Mouse (Mus musculus) lung, postnatal 0 days (tissue): ENCODE measurements around the gene Reps1. TPM values are rescaled to one million over a fixed set of nuclear protein-coding genes. Genes with fewer than 3 reads are reported as not detected.

Experiments
- ATAC-seq: fragments of 200-750 bp; cut with Nextera tagmentation; 2 replicates; pipeline ENCODE4 v1.8.0; 2017; ENCODE audit warnings: moderate library complexity
- DNase-seq: peaks from one replicate; pipeline ENCODE4 v3.0.0-alpha.2; 2016; ENCODE audit warnings: low spot score
- H3K27ac ChIP-seq: fragments of 300-500 bp; sonication (generic); 2 replicates; pipeline ENCODE4 v1.5.1; 2014; ENCODE audit warnings: antibody characterized with exemption, mild to moderate bottlenecking, low read length, mixed read lengths
- H3K27me3 ChIP-seq: fragments of 300-500 bp; sonication (generic); replicated peaks from 2 replicates; pipeline ENCODE4 v1.6.1; 2014; ENCODE audit warnings: low read length, mixed read lengths; ENCODE audit not compliant: insufficient read depth
- H3K36me3 ChIP-seq: fragments of 300-500 bp; sonication (generic); 2 replicates; pipeline ENCODE4 v1.6.1; 2014; ENCODE audit warnings: low read length, mixed read lengths; ENCODE audit not compliant: insufficient read depth
- H3K4me1 ChIP-seq: fragments of 300-500 bp; sonication (generic); 2 replicates; pipeline ENCODE4 v1.6.1; 2014; ENCODE audit warnings: antibody characterized with exemption, low read depth, low read length, mixed read lengths; ENCODE audit not compliant: insufficient read depth
- H3K4me2 ChIP-seq: fragments of 300-500 bp; sonication (generic); replicated peaks from 2 replicates; pipeline ENCODE4 v1.6.1; 2014; ENCODE audit warnings: low read depth, mild to moderate bottlenecking, low read length, moderate library complexity, mixed read lengths
- H3K4me3 ChIP-seq: fragments of 300-500 bp; sonication (generic); 2 replicates; pipeline ENCODE4 v1.5.1; 2014; ENCODE audit warnings: low read depth, low read length
- H3K9ac ChIP-seq: fragments of 300-500 bp; sonication (generic); replicated peaks from 2 replicates; pipeline ENCODE4 v1.6.1; 2014; ENCODE audit warnings: low read depth, mild to moderate bottlenecking
- H3K9me3 ChIP-seq: fragments of 300-500 bp; sonication (generic); 2 replicates; pipeline ENCODE4 v1.6.1; 2016; ENCODE audit warnings: low read length, mixed read lengths
- CTCF ChIP-seq: IDR thresholded peaks from 2 replicates; pipeline ENCODE4 v1.5.1; 2016; ENCODE audit warnings: antibody characterized with exemption, mild to moderate bottlenecking
- EP300 ChIP-seq: IDR thresholded peaks from 2 replicates; pipeline ENCODE4 v1.6.1; 2016; ENCODE audit warnings: antibody characterized with exemption, mild to moderate bottlenecking, control low read depth
- WGBS: fragments of 180-500 bp; shearing (Covaris S2); extraction: QIAGEN DNeasy Blood & Tissue Kit; methylation state at CpG from one replicate; pipeline ENCODE4 v1.1.7; 2014; 5-methylcytosine and 5-hydroxymethylcytosine counted together
- polyA plus RNA-seq: library from polyadenylated mRNA; unstranded; fragments of >200 nt; fragmentation: Nextera tagmentation; extraction: Ambion mirVana; gene quantifications from 2 replicates; pipeline ENCODE4 v1.2.1, GENCODE M21; 2015

The Reps1 gene
- polyA plus RNA-seq, 1 experiment from 2014 or later: 10.7 TPM

DNA sequence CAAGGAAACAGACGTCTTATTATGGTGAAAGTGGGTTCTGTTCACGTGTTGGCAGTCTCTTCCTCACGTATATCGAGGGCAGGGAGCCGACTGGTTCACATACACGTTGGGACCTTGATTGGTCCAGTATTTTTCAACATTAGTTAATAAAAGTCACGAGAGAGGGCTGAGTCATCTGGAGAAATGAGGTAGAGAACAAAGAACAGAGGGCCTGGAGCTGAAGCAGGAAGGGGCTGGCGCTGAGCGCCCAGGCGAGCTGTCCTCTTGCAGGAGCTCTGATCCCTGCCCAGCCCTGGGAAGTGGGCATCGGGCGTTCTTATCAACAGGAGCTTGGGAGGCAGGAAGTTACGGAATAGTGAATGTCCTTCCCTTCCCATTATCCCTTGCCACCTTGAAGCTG lies 4.1 kb downstream of the Reps1 start:
- peak; percentile 42 for DNase-seq
- H3K4me3 ChIP-seq: no peak overlapping the region
- no peak overlapping the region for H3K9ac ChIP-seq
- 65% methylated on average over 13 of the region's 13 CpGs for WGBS
- no peaks in the 10 kb centered on the region for H3K27me3 ChIP-seq
- no peaks in the 10 kb centered on the region for H3K36me3 ChIP-seq
- H3K9me3 ChIP-seq: no peaks in the 10 kb centered on the region
- no peak overlapping the region for H3K4me2 ChIP-seq
- no peak overlapping the region for H3K27ac ChIP-seq
- ATAC-seq: no peak
- TF ChIP-seq CTCF (no peak), EP300 (no peak)
- H3K4me1 ChIP-seq: peaks cover 17% of the 10 kb centered on the region; the same call in 1 of the 2 replicates

DNA sequence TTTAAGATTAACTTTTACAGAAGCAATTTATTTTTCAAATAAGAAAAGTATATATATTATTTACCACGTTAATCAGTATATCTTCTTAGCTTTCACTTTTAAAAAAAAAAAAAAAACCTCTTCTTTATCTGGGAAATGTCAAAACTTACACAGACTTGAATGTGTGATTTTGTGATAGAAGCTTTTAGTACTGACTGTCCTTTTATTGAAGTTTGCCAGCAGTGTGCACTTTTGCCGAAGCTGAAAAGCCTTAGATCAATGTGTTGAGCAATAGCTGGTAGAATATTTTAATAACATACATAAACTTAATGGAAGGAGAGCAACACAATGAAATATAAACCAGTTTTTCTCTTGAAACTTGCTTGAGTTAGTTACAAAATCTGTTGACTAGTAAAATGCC lies 5.1 kb downstream of the Reps1 start:
- Histone ChIP-seq H3K27ac (no peak overlapping the region), H3K9me3 (no peaks in the 10 kb centered on the region), H3K4me1 (peaks cover 17% of the 10 kb centered on the region; the same call in 1 of the 2 replicates), H3K27me3 (no peaks in the 10 kb centered on the region), H3K9ac (no peak overlapping the region), H3K4me3 (no peak overlapping the region), H3K4me2 (no peak overlapping the region), H3K36me3 (no peaks in the 10 kb centered on the region)
- DNase-seq (no peak), ATAC-seq (no peak)
- TF ChIP-seq CTCF (no peak), EP300 (no peak)
- WGBS: 66% methylated on average over 2 of the region's 2 CpGs

DNA sequence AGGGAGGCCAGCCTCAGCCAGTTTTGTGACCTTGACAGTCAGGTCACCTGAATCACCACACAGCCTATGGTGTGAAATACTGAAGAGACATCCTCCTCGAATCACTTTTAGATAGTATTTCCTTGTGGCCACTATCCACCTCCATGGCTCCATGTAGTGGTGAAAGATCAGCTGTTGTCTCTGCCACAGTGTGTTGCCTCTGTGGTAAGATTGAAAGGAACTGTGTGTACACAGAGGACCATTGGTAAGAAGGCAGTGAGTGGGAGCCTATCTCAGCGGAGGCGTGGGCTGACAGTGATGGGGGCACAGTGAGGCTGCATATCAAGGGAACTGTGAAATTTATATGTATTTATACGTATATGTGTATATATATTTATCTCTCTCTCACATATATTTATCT lies 5.9 kb downstream of the Reps1 start:
- Histone ChIP-seq H3K27me3 (no peaks in the 10 kb centered on the region), H3K36me3 (no peaks in the 10 kb centered on the region), H3K27ac (no peak overlapping the region), H3K4me2 (no peak overlapping the region), H3K9ac (no peak overlapping the region), H3K4me1 (peaks cover 16% of the 10 kb centered on the region; the same call in 1 of the 2 replicates), H3K9me3 (no peaks in the 10 kb centered on the region), H3K4me3 (no peak overlapping the region)
- 92% methylated on average over 4 of the region's 4 CpGs for whole genome bisulfite sequencing
- no peak for TF ChIP-seq EP300
- TF ChIP-seq CTCF: no peak
- no peak for ATAC-seq
- DNase-seq: no peak

DNA sequence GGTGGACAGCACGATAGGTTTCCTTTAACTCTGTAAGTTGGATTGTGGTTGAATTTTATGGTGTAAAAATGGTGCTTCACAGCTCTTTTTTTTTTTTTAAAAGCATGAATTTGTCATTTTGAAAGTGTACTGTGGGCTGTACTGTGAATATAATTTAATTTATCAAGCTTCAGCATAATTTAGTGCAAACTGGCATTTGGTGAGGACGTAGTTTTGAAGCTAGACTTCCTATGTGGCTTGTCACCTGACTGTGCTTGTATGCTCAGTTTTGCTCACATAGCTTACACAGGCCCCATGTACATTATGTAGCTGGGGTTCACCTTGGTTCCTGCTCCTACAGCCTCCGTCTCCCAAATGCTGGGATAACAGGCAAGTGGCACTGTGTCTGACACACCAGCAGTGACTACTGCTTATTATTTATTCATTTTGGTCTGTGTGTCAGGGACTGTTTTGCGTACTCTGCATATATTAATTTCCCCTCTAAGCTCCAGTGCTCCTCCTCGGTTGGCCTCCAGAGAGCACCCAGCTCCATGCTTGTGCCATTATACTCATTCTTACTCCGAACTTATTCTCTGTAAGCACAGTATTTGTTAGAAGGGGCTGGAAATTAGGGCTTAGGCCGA lies 9.1 kb downstream of the Reps1 start:
- no peak overlapping the region for H3K9ac ChIP-seq
- 89% methylated on average over 7 of the region's 7 CpGs for WGBS
- no peaks in the 10 kb centered on the region for H3K27me3 ChIP-seq
- no peak overlapping the region for H3K4me2 ChIP-seq
- H3K4me3 ChIP-seq: no peak overlapping the region
- H3K27ac ChIP-seq: no peak overlapping the region
- no peak for DNase-seq
- H3K9me3 ChIP-seq: no peaks in the 10 kb centered on the region
- peaks cover 10% of the 10 kb centered on the region; the same call in 1 of the 2 replicates for H3K4me1 ChIP-seq
- ATAC-seq: no peak
- no peak for TF ChIP-seq CTCF
- TF ChIP-seq EP300: no peak
- no peaks in the 10 kb centered on the region for H3K36me3 ChIP-seq

DNA sequence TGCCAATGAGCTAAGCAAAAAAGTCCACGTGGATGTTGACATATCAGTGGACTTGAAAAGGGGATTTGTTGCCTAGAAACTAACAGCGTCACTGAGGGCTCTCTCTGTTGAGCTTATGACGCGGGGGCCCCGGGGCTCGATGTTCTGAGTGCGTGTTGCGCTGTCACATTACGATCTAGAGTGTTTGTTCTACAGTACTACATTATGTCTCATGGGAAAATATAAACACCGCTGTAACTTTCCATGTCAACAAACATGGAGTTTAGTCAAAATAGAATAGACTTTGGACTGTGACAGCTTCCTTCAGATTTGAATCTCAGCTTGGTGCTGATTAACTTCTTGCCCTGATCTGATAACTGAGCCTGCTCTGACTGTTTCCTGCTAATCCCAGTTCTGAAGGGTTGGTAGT lies 10.4 kb downstream of the Reps1 start:
- no peak overlapping the region for H3K9ac ChIP-seq
- no peak overlapping the region for H3K4me2 ChIP-seq
- WGBS: 68% methylated on average over 10 of the region's 10 CpGs
- H3K27ac ChIP-seq: no peak overlapping the region
- H3K9me3 ChIP-seq: no peaks in the 10 kb centered on the region
- no peak overlapping the region for H3K4me3 ChIP-seq
- H3K36me3 ChIP-seq: no peaks in the 10 kb centered on the region
- ATAC-seq (peak; percentile 67), DNase-seq (peak; percentile 45)
- H3K4me1 ChIP-seq: peaks cover 10% of the 10 kb centered on the region; the same call in 1 of the 2 replicates
- no peak for TF ChIP-seq CTCF
- TF ChIP-seq EP300: no peak
- H3K27me3 ChIP-seq: no peaks in the 10 kb centered on the region

DNA sequence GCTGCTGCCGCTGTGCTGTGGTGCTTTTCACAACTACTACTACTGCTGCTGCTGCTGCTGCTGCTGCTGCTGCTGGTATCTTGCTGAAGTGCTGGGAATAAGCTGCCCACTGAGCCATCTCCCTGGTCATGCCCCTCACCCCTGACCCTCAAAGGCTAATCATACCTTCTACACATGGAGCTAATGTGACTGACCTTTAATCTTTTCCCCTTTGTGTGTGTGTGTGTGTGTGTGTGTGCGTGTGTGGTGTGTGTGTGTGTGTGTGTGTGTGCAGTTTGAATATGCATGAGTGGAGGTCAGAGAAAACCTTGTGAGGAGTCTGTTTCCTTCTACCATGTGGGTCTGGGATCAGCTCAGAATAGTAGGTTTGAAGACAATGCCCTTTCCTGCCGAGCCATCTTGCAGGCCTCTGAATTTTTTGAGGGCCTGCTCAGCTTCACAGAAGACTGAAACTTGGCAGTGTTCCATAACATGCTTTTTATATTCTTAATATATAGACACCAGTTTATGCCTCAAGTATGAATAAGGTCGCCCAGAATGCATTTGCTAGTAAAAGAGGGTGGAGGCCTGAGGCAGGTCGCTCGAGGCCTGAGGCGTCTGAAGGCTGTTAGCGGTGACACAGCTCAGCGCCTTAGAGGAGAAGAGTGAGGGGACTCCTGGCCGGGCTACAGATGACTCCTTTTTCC lies 12.2 kb downstream of the Reps1 start:
- 55% methylated on average over 10 of the region's 10 CpGs for WGBS
- no peaks in the 10 kb centered on the region for H3K9me3 ChIP-seq
- ATAC-seq (no peak), DNase-seq (no peak)
- H3K4me2 ChIP-seq: no peak overlapping the region
- no peaks in the 10 kb centered on the region for H3K27me3 ChIP-seq
- no peak overlapping the region for H3K4me3 ChIP-seq
- no peak overlapping the region for H3K27ac ChIP-seq
- TF ChIP-seq EP300: no peak
- no peak for TF ChIP-seq CTCF
- H3K36me3 ChIP-seq: no peaks in the 10 kb centered on the region
- H3K4me1 ChIP-seq: peaks cover 10% of the 10 kb centered on the region; the same call in 1 of the 2 replicates
- no peak overlapping the region for H3K9ac ChIP-seq
